Mouse (Mus musculus): ENCODE data around the gene Elf4.
"Not testable (repeated sequence)": the region's sequence is repeated elsewhere in the genome, so short reads cannot be mapped to it uniquely, and the experiment has no call there.

Elf4 gene

GRCm38 (mm10) chrX:48439036-48439435 lies 23.9 kb downstream of the Elf4 start:
- in situ Hi-C loops (cut with MboI, MseI), result no loop called here

GRCm38 (mm10) chrX:48436082-48436481 lies 26.9 kb downstream of the Elf4 start:
- in situ Hi-C loops (cut with MboI, MseI), result not testable (repeated sequence)

DNA sequence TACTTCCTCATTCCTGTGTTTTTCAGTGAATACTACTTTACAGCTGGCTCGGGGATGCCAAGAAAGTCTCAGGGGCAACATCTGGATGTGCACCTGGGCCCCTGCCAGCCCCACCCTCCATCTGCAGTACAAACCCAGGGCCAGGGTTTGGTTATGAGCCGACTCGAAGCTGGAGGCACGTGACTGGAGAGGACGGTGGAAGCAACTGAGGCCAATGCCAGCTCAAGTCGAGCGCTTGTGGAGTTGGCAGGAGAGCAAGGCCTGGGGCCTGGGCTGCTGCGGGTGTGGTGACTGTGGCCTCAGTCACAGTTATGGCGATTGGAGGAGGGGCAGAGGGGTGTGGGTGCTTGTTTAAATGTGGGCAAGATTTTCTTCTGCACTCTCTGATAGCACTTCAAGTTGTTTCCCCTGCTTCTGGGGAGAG lies 27.4 kb downstream of the Elf4 start:
- in situ Hi-C loops (cut with MboI, MseI), result no loop called here

GRCm38 (mm10) chrX:48434251-48434650 lies 28.7 kb downstream of the Elf4 start:
- in situ Hi-C loops (cut with MboI, MseI), result no loop called here

GRCm38 (mm10) chrX:48433527-48433899 lies 29.4 kb downstream of the Elf4 start:
- in situ Hi-C loops (cut with MboI, MseI), result no loop called here

DNA sequence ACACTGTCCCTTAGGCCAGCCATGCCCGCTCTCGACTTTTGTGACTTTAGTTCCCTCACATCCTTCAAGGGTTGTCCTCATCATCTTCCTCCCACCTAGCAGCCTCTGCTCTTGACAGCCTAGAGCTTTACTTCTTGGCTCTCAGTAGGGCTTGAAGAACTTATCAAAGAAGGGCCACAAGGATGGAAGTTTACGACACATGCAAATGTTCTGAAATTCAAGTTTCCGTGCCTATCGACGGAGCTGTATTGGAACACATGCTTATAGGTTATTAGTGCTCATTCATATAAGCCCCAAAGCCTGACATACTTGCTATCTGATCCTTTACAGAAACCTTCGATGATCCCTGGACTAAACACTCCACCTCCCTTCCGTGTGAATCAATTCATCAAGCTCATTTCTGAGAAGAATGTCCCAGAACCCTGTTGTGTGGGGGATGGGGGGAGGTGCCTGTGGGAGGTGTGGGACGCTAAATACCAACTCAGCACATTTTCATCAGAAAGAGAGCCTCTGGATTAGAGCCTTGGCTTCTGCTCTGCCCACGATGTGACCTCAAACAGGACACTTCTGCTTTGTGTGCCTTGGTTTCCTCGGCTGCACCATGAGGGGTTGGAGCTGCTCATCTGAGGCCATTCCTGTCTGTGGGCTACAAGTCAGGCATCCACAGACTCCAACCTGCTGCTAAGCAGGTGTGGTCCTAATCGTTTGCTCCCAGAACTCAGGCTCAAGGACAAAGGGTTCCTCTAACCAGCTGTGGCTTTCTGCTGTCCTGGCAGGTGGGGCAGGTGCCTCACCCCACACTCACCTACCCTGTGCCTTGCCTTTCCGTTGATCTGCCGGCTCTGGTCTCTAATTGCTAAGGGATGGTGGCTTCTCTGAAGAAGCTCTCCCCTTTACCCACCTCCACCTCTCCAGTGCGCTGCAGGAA lies 30.1 kb downstream of the Elf4 start:
- in situ Hi-C loops (cut with MboI, MseI), result no loop called here

- in situ Hi-C loops (cut with MboI, MseI), result no loop called here
These were observed 33.4 kb downstream of the Elf4 start for GRCm38 (mm10) chrX:48429538-48429937.

- in situ Hi-C loops (cut with MboI, MseI), result no loop called here
These were observed 33.8 kb downstream of the Elf4 start for GRCm38 (mm10) chrX:48429100-48429499.

GRCm38 (mm10) chrX:48428642-48429041 lies 34.3 kb downstream of the Elf4 start:
- in situ Hi-C loops (cut with MboI, MseI), result no loop called here

DNA sequence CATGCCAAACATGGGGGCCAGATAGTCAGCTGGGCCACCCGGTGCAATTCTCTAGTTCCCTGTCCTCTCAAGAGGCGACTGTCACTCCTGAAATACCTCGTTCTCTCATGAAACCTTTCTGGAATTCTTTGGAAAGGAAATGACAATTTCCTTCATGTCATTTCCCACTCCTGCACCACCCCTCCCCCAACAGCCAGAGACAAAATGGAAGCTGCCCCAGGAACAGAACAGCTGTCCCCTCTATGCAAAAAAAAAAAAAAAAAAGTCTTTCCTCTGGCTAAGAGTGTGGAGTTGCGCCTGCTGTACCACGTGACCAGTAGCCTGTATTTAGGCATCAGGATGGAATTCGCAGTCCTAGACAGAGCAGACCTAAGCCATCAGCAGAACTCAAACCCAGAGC lies 34.7 kb downstream of the Elf4 start:
- in situ Hi-C loops (cut with MboI, MseI), result no loop called here

- in situ Hi-C loops (cut with MboI, MseI), result no loop called here
These were observed 37.7 kb downstream of the Elf4 start for GRCm38 (mm10) chrX:48425280-48425679.

GRCm38 (mm10) chrX:48424583-48424982 lies 38.3 kb downstream of the Elf4 start:
- in situ Hi-C loops (cut with MboI, MseI), result loop anchor here (5.0 kb wide), 1 partner anchor 33 kb away; no protein-coding TSS in a partner anchor

DNA sequence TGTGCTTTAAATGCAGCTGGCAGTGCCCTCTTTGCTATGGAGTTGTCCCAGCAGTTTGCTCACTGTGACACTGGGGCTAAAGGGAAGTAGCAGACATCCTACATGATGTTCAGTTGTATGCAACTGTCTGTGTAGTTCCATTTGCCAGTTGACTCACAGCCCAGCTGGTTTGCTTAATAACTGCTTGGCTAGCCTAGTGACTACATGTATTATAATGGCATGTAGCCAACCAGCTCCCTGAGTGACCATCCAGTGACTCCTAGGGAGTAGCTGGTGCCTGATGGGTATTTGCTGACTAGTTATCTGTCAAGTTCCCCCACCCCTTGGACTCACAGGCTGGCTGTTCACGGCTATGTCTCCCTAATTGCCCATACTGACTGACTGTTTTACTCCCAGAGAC lies 39.3 kb downstream of the Elf4 start:
- in situ Hi-C loops (cut with MboI, MseI), result loop anchor here (5.0 kb wide), 1 partner anchor 34 kb away; no protein-coding TSS in a partner anchor

- in situ Hi-C loops (cut with MboI, MseI), result loop anchor here (5.0 kb wide), 1 partner anchor 34 kb away; no protein-coding TSS in a partner anchor
These were observed 39.9 kb downstream of the Elf4 start for GRCm38 (mm10) chrX:48422986-48423385.

GRCm38 (mm10) chrX:48418417-48418816 lies 44.5 kb downstream of the Elf4 start:
- in situ Hi-C loops (cut with MboI, MseI), result loop anchor here (5.0 kb wide), 1 partner anchor 431 kb away; no protein-coding TSS in a partner anchor

- in situ Hi-C loops (cut with MboI, MseI), result no loop called here
These were observed 48.6 kb downstream of the Elf4 start for GRCm38 (mm10) chrX:48414291-48414690.

DNA sequence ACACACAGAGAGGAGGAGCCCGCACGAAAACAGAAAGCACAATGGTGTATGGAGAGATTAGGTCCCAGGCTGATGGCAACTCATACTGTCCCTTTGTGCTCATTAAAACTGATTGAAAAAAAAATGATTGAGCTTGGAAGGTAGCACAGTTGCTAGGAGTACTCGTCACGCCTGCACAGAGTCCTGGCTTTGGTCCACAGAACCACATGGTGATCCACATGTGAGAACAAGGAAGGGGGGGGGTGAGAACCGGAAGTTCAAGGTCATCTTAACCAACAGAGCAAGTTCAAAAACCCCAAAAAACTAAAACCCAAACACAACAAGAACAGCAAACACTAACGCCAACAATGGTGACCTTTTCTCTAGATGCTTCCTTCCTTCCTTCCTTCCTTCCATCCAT lies 50.3 kb downstream of the Elf4 start:
- in situ Hi-C loops (cut with MboI, MseI), result no loop called here

DNA sequence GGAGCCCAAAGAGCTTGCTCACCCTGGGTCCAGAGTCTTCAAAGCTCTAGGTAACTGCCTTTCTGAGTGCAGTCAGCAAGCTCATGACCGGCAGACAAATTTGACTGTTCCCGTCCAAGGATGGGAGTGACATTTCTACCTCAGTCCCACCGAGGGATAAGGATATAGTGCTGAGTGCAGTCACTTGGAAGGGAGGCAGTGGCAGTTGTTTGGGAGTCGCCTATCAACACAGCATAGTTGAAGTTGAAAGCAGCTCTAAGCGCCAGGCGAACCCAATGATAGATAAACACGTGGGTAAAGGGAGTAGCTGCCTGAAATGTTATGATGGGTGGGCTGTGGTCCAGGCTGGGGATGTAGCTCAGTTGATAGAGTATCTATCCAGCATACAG lies 52.5 kb downstream of the Elf4 start:
- in situ Hi-C loops (cut with MboI, MseI), result no loop called here

GRCm38 (mm10) chrX:48409611-48410387 lies 53.1 kb downstream of the Elf4 start:
- in situ Hi-C loops (cut with MboI, MseI), result no loop called here

GRCm38 (mm10) chrX:48405141-48405540 lies 57.8 kb downstream of the Elf4 start:
- in situ Hi-C loops (cut with MboI, MseI), result no loop called here

DNA sequence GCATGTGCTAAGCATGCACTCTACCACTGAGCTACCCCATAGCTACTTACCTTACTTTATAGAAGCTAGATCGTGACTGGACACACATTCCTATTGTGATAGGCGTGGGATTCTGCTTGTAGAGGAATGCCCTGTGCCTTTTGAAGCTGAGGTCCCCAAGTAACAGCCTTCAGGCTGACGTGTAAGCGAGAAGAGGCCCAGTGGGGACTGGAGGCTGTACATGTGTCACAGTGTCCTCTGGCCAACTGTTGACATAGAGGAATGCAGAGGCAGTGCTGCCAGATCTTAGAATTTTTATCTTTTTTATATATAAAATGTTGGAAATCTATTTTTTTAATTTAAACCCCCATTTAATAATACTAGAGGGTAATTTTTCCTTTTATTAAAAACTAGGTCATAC lies 62.9 kb downstream of the Elf4 start:
- in situ Hi-C loops (cut with MboI, MseI), result loop anchor here (5.0 kb wide), 1 partner anchor 53 kb away; no protein-coding TSS in a partner anchor

DNA sequence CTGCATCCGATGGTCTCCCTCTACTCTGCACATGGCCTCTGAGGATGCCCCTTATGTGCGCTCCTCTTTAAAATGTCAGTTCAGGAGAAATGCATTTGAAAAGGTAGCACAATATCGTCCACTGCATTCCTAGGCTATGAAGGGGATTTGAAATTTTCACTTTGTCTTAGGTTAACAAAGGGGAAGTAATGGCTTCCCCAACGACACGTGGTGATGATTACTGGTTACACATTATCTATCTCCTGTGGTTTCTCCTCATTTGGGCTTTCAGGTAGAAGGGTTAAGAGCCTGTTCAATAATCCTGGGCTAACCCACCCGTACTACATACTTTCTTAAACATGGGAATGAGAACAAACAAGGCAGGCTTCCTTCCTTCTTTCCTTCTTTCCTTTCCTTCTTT lies 73.6 kb downstream of the Elf4 start:
- in situ Hi-C loops (cut with MboI, MseI), result no loop called here

All from regulatory T cell (primary cell).